Mouse (Mus musculus): ENCODE data around the gene Gm853. TPM values are rescaled to one million over a fixed set of nuclear protein-coding genes. Genes with fewer than 3 reads are reported as not detected.
A peak's percentile ranks its signal among the peaks of the same experiment; 100 is the strongest.

Gm853 gene
- polyA plus RNA-seq, 1 experiment from 2014 or later: not detected

- Histone ChIP-seq H3K4me1 (ENCODE audit: insufficient read depth, low read depth, low read length) (peaks cover 29% of the 10 kb centered on the region), H3K4me2 (replicated peaks; ENCODE audit: low read depth, low read length) (no peak overlapping the region)
Observed at GRCm38 (mm10) chr4:130164121-130164520, 58.1 kb downstream of the Gm853 start.

GRCm38 (mm10) chr4:130163391-130163861, 58.8 kb downstream of the Gm853 start:
- peaks cover 15% of the 10 kb centered on the region; the same call in 1 of the 2 replicates for H3K36me3 ChIP-seq (ENCODE audit: insufficient read depth, low read length)
- DNase-seq (ENCODE audit: low spot score): peak; percentile 81
- peak overlapping the region; percentile 27 for H3K4me2 ChIP-seq (replicated peaks; ENCODE audit: low read depth, low read length)
- peaks cover 27% of the 10 kb centered on the region for H3K4me1 ChIP-seq (ENCODE audit: insufficient read depth, low read depth, low read length)
- 6% methylated on average over 20 of the region's 20 CpGs for WGBS
- TF ChIP-seq CTCF (IDR thresholded peaks at IDR 0.05) (no peak), EP300 (IDR thresholded peaks at IDR 0.05) (peak; percentile 82)
- H3K4me3 ChIP-seq (ENCODE audit: low read depth, low read length): no peak overlapping the region
- H3K27ac ChIP-seq (ENCODE audit: low read length): peak overlapping the region; percentile 60
- no peaks in the 10 kb centered on the region for H3K27me3 ChIP-seq (replicated peaks; ENCODE audit: insufficient read depth, low read length)
- H3K9me3 ChIP-seq (ENCODE audit: low read length): no peaks in the 10 kb centered on the region
- H3K9ac ChIP-seq (replicated peaks; ENCODE audit: low read depth): no peak overlapping the region; the same call in 1 of the 2 replicates
- peak; percentile 62 for ATAC-seq

More at GRCm38 (mm10) chr4:130164121-130164520, 58.1 kb downstream of the Gm853 start:
- Histone ChIP-seq H3K27ac (ENCODE audit: low read length) (0 out of 2 replicates have a peak overlapping the region, but pooled peaks have one; percentile 60), H3K27me3 (replicated peaks; ENCODE audit: insufficient read depth, low read length) (no peaks in the 10 kb centered on the region), H3K4me3 (ENCODE audit: low read depth, low read length) (no peak overlapping the region), H3K9ac (replicated peaks; ENCODE audit: low read depth) (no peak overlapping the region), H3K9me3 (ENCODE audit: low read length) (no peaks in the 10 kb centered on the region), H3K36me3 (ENCODE audit: insufficient read depth, low read length) (peaks cover 15% of the 10 kb centered on the region; the same call in 1 of the 2 replicates)
- WGBS: 78% methylated on average over 6 of the region's 6 CpGs
- DNase-seq (ENCODE audit: low spot score): no peak
- no peak for ATAC-seq
- no peak for TF ChIP-seq CTCF (IDR thresholded peaks at IDR 0.05)
- no peak for TF ChIP-seq EP300 (IDR thresholded peaks at IDR 0.05)

- Histone ChIP-seq H3K9me3 (ENCODE audit: low read length) (no peaks in the 10 kb centered on the region), H3K9ac (replicated peaks; ENCODE audit: low read depth) (no peak overlapping the region), H3K4me3 (ENCODE audit: low read depth, low read length) (no peak overlapping the region), H3K27ac (ENCODE audit: low read length) (no peak overlapping the region), H3K4me1 (ENCODE audit: insufficient read depth, low read depth, low read length) (peaks cover 11% of the 10 kb centered on the region; the same call in 1 of the 2 replicates), H3K36me3 (ENCODE audit: insufficient read depth, low read length) (peaks cover 5% of the 10 kb centered on the region; the same call in 1 of the 2 replicates), H3K27me3 (replicated peaks; ENCODE audit: insufficient read depth, low read length) (no peaks in the 10 kb centered on the region), H3K4me2 (replicated peaks; ENCODE audit: low read depth, low read length) (no peak overlapping the region)
- DNase-seq (ENCODE audit: low spot score) (no peak), ATAC-seq (no peak)
- TF ChIP-seq EP300 (IDR thresholded peaks at IDR 0.05) (no peak), CTCF (IDR thresholded peaks at IDR 0.05) (no peak)
- 37% methylated on average over 4 of the region's 4 CpGs for WGBS
Observed at GRCm38 (mm10) chr4:130161349-130161748, 60.9 kb downstream of the Gm853 start.

Other genes starting within 250 kb of the Gm853 start
- gene Adgrb2, start 237.5 kb downstream of the Gm853 start, polyA plus RNA-seq (2015; fragmentation: Nextera tagmentation; extraction: Ambion mirVana): 0.21 and 0.33 TPM in 2 replicates
- 26.2 and 30.1 TPM in 2 replicates for gene Col16a1, start 174.6 kb downstream of the Gm853 start, polyA plus RNA-seq (2015; fragmentation: Nextera tagmentation; extraction: Ambion mirVana)
- 82.0 and 84.6 TPM in 2 replicates for gene Pef1, start 119.8 kb downstream of the Gm853 start, polyA plus RNA-seq (2015; fragmentation: Nextera tagmentation; extraction: Ambion mirVana)
- 0.08 and 0.18 TPM in 2 replicates for gene Hcrtr1, start 83.0 kb downstream of the Gm853 start, polyA plus RNA-seq (2015; fragmentation: Nextera tagmentation; extraction: Ambion mirVana)
- gene Tinagl1, start 47.3 kb downstream of the Gm853 start, polyA plus RNA-seq (2015; fragmentation: Nextera tagmentation; extraction: Ambion mirVana): 213 and 288 TPM in 2 replicates
- gene Serinc2, start 56.8 kb upstream of the Gm853 start, polyA plus RNA-seq (2015; fragmentation: Nextera tagmentation; extraction: Ambion mirVana): 24.7 and 26.6 TPM in 2 replicates
- gene Fabp3, start 86.2 kb upstream of the Gm853 start, polyA plus RNA-seq (2015; fragmentation: Nextera tagmentation; extraction: Ambion mirVana): 88.3 and 112 TPM in 2 replicates
- gene Gm10570, start 86.3 kb upstream of the Gm853 start, polyA plus RNA-seq (2015; fragmentation: Nextera tagmentation; extraction: Ambion mirVana): 0.25 and 0.50 TPM in 2 replicates
- gene Zcchc17, start 137.5 kb upstream of the Gm853 start, polyA plus RNA-seq (2015; fragmentation: Nextera tagmentation; extraction: Ambion mirVana): 48.2 and 54.1 TPM in 2 replicates
- 52.9 and 54.7 TPM in 2 replicates for gene Snrnp40, start 137.7 kb upstream of the Gm853 start, polyA plus RNA-seq (2015; fragmentation: Nextera tagmentation; extraction: Ambion mirVana)

All from lung, postnatal 0 days (tissue).